Mouse (Mus musculus): Measurements from ENCODE around the gene Ptgr1.

Ptgr1 gene

DNA sequence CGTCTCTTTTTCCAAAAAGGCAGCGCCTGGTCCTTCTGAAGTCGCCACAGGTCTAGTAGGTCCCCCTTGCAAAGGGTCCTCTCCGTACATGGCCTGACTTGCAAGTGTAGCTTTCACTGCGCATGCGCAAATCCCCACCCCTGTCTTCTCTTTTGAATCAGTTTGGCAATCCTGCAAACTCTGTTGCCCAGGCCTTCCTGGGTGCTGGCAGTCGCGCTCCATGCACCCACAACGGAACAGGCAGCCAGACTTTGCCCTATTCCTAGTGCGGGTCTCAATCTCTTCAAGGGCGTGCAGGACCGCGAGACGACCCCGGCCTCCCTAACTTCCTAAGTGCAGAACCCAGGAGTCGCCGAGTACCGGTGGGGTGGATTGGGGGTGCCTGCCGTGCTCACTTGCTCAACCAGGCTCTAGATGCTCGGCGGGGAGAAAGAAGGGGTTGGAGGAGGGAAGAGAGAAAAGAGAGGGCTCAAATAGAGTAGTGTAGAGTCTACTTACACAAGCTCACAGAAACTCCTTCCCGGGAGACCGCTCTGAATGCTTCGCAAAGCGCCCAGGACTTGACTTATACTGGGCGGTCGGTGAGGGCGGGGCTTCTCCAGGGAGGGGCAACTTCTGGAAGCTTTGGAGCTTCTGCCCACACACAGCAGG, at the start of gene Ptgr1:
Gene Ptgr1, minus strand, starts transcription at position 580 of the 651 bp plus-strand sequence.
- peak; percentile 69 to 73 for DNase-seq (ENCODE audit: low spot score in 2 of 2)

DNA sequence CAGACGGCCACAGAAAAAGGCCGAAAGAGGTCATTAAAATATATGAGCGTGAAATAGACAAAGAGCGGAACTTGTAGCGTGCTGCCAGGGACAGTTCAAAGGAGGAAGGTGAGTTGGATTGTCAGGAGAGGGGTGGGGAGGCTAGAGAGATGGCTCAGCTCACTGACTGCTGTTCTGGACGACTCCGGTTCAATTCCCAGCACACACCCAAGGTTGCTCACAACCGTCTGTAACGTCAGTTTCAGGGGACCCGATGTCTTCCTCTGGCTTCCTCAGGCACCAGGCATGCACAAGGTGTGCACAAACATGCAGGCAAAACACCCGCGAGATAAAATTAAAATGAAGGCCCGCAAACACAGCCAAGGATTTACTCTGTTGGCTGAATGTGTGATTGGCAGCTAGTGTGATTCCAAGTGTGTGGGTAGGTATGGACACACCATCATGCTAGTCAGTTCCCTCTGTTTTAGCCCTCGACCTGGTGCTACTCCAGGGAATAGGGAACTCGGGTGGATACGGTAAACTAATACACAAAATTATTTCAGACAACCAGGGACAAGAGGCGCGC, 48.9 kb upstream of the Ptgr1 start:
- DNase-seq (ENCODE audit: low spot score in 2 of 2) = no peak

DNA sequence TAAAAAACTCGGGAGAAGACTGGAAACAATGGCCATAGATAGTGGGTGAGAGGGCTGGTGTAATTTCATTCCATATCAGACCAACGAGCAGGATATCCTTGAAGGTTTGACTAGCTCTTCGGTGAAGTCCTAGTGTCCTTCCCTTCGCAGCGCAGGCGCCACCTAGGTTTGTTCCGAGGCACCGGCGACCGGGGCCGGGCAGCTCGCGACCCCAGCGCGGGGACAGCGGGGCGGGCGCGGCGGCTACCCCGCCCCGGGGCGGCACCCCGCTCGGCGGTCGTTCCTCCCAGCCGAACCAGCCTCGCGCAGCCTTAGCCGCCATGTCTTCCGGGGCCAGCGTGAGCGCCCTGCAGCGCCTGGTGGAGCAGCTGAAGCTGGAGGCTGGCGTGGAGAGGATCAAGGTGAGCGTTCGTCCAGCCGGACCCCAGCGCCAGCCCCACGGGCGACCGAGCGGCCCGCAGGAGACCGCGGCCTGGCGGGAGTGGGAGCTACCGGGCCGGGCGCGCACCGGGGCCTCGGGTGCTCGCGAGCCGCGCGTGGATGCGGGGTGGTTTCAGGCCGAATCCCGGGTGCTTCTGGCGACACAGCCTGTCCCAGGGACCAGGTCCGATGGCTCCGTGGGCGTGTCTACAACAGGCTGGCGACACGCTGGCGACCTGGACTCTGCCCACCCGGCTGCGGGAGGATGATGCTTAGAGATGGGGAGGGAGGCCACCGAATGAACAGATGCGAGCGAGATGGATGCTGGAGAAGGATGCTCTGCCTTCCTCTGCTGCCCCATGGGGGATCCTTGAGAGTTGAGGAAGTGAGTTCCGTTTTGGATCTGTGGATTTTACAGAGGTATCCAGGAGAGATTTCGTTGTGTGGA, 48.2 kb upstream of the Ptgr1 start, which contains the start of gene Gng10:
Gene Gng10, plus strand, starts transcription at position 171 of the 868 bp plus-strand sequence.
- peak; percentile 45 to 60 for DNase-seq (ENCODE audit: low spot score in 2 of 2)

- no peak for DNase-seq (ENCODE audit: low spot score in 2 of 2)
Observed at GRCm38 (mm10) chr4:59034325-59034917, 47.5 kb upstream of the Ptgr1 start.

DNA sequence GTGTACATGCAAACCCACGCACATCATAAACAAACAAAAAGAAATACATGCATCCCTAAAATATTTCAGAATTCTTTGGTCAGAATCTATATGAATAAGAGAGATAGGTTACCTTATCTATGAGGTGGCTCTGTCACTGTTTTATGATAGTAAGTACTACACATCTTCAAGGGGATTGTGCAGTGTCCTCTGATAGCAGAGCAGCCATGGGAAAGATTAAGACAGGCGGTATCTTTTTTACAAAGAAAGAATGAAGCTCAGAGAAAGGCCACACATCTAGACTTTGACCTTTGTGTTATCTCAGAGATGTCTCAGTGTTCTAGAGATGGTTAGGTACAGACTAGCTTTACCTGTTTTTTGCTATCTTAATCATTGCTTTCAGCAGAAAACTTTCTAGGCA, 30.0 kb upstream of the Ptgr1 start:
- no peak for DNase-seq (ENCODE audit: low spot score in 2 of 2)

- DNase-seq (ENCODE audit: low spot score in 2 of 2) = no peak
Observed at GRCm38 (mm10) chr4:59015181-59015580, 28.3 kb upstream of the Ptgr1 start.

GRCm38 (mm10) chr4:59011446-59011845, 24.5 kb upstream of the Ptgr1 start:
- DNase-seq (ENCODE audit: low spot score in 2 of 2) = no peak

- DNase-seq (ENCODE audit: low spot score in 2 of 2) = no peak
Observed at GRCm38 (mm10) chr4:59009696-59010095, 22.8 kb upstream of the Ptgr1 start.

DNA sequence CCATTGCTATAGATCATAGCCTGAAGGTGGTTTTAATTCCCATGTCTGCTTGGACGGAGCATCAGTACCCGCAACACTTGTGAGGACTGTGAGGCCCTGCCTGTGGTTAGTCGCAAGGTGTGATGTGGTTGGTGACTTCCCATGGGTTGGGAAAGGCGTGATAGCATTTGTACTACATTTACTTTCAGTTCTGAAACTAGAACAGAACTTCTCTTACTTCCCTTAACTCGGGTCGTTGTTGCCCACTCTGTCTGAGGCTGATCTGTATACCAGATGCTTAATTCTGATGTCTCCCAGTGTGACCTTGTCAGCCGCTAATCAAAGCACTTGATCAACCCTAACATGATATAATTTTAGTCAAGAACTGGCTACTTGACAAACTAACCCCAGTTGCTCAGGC, 22.3 kb upstream of the Ptgr1 start:
- no peak for DNase-seq (ENCODE audit: low spot score in 2 of 2)

DNA sequence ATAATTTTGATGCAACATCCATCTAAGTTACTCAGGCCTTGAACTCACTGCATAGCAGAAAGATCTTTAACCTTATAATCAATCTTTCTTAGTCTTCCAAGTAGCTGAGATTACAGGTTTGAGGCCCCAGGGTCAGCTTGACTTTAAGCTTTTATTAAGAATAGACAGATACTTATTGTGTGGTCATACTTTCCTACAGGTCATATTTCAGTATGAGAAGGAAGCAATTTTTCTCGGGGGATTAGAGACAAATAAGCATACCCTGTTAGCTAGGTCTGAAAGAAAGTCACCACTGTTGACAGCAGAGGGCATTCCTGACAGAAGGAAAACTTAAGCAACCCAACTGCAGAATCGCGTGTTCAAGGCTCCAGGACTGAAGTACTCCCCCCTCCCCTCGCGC, 21.1 kb upstream of the Ptgr1 start:
- DNase-seq (ENCODE audit: low spot score in 2 of 2) = no peak

- DNase-seq (ENCODE audit: low spot score in 2 of 2) = no peak
Observed at GRCm38 (mm10) chr4:59007016-59007415, 20.1 kb upstream of the Ptgr1 start.

DNA sequence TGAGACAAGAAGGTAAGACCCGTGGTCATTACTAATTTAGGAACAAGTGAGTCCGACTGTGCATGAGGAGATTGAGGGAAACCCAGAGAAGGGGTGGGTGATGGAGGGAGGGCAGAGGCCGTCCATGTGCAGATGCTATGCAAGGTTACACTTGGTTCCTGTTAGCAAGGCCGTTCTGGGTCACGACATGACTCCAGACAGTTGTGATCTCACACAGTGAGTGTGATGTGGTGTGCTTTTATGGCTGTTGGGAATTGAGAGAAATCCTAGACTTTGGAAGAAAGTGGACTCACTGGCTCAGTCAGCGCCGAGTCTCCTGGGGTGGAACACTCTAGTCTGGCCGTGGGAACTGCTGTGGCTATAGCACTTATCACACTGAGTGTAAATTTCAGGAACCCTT, 19.3 kb upstream of the Ptgr1 start:
- DNase-seq (ENCODE audit: low spot score in 2 of 2) = no peak

DNA sequence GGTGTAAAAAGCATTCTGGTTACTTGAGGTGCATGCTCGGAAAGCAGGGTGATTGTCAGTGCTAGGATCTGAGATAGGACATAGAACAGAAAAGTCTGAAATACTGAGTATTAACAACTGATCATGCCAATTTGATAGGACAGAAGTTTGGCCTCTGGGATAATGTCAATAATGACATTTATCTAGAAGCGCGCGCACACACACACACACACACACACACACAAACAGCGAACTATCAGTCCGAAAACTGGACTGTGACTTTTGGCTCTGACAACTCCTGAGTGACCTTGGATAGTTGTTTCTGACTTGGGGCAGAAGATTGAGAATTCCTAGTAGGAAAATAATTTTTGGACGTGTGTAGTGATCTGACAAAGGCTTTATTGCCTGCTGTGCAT, 16.9 kb upstream of the Ptgr1 start:
- DNase-seq (ENCODE audit: low spot score in 2 of 2) = no peak

DNA sequence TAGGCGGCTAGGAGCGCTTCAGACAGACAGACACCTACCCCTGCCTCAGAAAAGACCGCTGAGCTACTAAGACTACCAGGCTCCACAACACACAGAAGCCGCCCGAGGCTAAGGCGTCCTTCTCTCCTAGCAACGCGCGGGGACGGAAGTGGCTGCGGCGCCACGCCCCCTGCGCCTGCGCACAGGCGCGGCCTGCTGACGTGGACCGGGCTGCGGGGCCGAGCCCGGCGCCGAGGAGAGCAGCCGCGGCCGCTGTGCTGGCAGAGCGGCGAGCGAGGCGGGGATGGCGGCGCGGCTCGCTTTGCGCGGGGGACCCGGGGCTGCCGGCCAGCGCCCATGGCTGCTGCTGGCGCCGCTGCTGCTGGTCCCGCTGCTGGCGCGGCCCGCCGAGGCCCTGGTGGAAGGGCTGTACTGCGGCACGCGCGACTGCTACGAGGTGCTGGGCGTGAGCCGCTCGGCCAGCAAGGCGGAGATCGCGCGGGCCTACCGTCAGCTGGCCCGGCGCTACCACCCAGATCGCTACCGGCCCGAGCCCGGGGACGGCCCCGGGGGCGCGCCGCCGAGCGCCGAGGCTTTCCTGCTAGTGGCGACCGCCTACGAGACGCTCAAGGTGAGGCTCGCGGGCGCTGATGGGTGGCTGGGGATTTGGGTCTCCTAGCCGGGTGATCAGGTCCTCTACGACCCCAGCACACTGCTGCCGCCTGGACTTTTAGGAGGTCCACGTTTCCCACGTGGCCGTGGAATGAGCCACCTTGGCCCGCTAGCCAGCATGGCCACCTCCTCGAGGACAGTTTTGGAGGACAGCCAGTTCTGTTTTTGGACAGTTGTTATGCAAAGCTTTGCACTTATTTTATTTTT, 16.3 kb upstream of the Ptgr1 start, which contains the start of gene Gm20503:
Gene Gm20503, plus strand, starts transcription at position 263 of the 858 bp plus-strand sequence.
- DNase-seq (ENCODE audit: low spot score in 2 of 2) = peak; percentile 85 to 89

DNA sequence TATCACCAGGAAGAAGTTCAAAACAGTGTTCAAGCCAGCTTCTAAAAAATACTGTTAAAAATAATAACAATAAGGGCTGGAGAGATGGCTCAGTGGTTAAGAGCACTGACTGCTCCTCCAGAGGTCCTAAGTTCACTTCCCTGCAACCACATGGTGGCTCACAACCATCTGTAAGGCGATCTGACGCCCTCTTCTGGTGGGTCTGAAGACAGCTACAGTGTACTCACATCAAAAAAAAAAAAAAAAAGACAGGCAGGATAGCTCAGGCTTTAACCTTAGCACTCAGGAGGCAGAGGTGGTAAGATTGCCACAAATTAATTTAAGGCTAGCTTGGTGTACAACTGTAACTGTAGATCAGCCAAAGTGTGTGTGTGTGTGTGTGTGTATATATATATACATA, 13.7 kb upstream of the Ptgr1 start:
- peak; percentile 21 to 49 for DNase-seq (ENCODE audit: low spot score in 2 of 2)

- DNase-seq (ENCODE audit: low spot score in 2 of 2) = peak; percentile 41 to 69
Observed at GRCm38 (mm10) chr4:58999686-59000085, 12.8 kb upstream of the Ptgr1 start.

DNA sequence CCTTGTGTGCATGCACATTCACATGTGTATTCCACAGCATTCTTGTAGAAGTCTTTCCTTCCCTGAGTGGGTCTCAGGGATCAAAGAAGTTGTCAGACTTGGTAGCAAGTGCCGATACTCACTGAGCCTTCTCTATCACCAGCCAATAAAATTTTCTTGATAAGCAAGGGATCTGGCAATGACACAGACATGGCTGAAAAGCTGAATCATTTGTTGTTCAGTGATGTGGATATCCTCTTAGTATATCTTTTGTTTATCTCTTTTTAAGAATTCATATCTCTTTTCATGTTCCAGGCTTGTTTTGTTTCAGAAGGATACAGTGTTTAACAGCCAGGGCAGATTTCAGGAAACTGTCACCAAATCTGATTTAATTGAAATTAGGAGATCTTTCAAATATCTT, 11.8 kb upstream of the Ptgr1 start:
- no peak for DNase-seq (ENCODE audit: low spot score in 2 of 2)

- DNase-seq (ENCODE audit: low spot score in 2 of 2) = no peak
Observed at GRCm38 (mm10) chr4:58997081-58997480, 10.2 kb upstream of the Ptgr1 start.

- no peak for DNase-seq (ENCODE audit: low spot score in 2 of 2)
Observed at GRCm38 (mm10) chr4:58995251-58995693, 8.4 kb upstream of the Ptgr1 start.

- no peak for DNase-seq (ENCODE audit: low spot score in 2 of 2)
Observed at GRCm38 (mm10) chr4:58994762-58995161, 7.8 kb upstream of the Ptgr1 start, which contains the start of gene Dnajc25. TSS of gene Dnajc25 (plus strand) at chr4:58995062.

DNA sequence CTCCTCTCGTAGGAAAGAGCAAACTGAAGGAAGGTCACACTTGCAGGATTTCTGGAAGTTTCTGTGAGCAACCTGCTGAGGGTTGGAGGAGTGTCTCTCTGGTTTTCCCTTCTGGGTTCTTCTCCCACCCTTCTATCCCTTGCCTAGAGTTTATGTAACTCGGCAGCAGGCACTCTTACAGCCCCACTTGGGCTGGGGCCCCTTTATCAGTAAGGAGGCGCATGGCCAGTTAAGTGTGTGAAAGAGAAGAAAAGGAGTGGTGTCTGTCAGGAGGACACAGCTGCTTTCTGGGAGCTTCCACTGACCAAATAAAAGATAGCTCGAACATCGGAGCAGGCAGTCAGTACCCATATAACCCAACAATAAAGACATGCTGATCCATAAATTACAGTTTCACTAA, 5.3 kb upstream of the Ptgr1 start:
- DNase-seq (ENCODE audit: low spot score in 2 of 2) = no peak
